Mouse (Mus musculus): Measurements from ENCODE around the gene Slc29a1. TPM values are rescaled to one million over a fixed set of nuclear protein-coding genes. Genes with fewer than 3 reads are reported as not detected.

Gene Slc29a1
- polyA plus RNA-seq, 1 experiment from 2014 or later: 40.3 TPM

DNA sequence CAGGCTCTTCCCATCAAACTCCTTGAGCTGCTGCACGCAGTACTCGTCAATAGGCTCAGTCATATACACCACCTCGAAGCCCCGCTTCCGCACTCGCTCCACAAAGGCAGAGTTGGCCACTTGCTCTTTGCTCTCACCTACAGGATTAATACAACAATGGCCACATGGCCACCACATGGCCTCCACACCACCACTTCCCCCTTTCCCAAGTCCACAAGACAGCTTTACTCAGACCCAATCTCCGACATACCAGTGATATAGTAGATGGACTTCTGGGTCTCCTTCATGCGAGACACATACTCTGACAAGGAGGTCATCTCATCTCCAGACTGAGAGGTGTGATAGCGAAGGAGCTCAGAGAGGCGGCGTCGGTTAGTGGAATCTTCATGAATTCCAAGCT is 30.4 kb downstream of the Slc29a1 start:
- Histone ChIP-seq H3K4me3 (no peak overlapping the region), H3K9me3 (replicated peaks) (no peaks in the 10 kb centered on the region), H3K36me3 (peaks cover 76% of the 10 kb centered on the region), H3K4me1 (peaks cover 38% of the 10 kb centered on the region), H3K27me3 (ENCODE audit: low read depth, poor library complexity, severe bottlenecking) (no peaks in the 10 kb centered on the region), H3K27ac (no peak overlapping the region)
- WGBS: 88% methylated on average over 12 of the region's 12 CpGs
- no peak for DNase-seq (ENCODE audit: low spot score)

DNA sequence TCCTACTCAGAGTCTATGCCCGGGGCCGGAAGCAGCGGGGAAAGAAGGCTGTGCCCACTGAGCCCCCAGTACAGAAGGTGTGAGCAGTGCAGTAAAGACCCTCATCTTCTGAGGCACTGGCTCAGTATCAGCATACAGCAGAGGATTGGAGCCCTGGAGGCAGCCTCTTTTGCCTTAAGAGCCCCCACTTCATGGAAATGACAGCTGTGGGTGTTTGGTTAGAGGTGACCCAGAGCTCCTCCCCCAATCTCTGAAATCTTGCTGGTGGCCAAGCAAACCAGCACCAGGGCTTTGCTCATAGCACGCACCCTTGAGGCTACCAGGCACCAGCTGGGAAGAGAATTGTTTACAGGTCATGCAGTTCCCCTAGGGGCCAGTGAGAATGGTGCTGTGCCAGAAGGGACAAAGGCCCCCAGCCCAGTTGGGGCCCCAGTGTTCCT is 32.2 kb downstream of the Slc29a1 start:
- H3K36me3 ChIP-seq: peaks cover 72% of the 10 kb centered on the region
- peaks cover 37% of the 10 kb centered on the region for H3K4me1 ChIP-seq
- no peaks in the 10 kb centered on the region for H3K9me3 ChIP-seq (replicated peaks)
- H3K4me3 ChIP-seq: peak overlapping the region; percentile 18; the same call in 1 of the 2 replicates
- H3K27me3 ChIP-seq (ENCODE audit: low read depth, poor library complexity, severe bottlenecking): no peaks in the 10 kb centered on the region
- no peak overlapping the region for H3K27ac ChIP-seq
- no peak for DNase-seq (ENCODE audit: low spot score)
- WGBS: 25% methylated on average over 4 of the region's 4 CpGs

- H3K9me3 ChIP-seq (replicated peaks): no peaks in the 10 kb centered on the region
- no peak overlapping the region for H3K27ac ChIP-seq
- no peaks in the 10 kb centered on the region for H3K27me3 ChIP-seq (ENCODE audit: low read depth, poor library complexity, severe bottlenecking)
- peak overlapping the region; percentile 18; the same call in 1 of the 2 replicates for H3K4me3 ChIP-seq
- WGBS: 74% methylated on average over 18 of the region's 18 CpGs
- H3K4me1 ChIP-seq: peaks cover 33% of the 10 kb centered on the region
- no peak for DNase-seq (ENCODE audit: low spot score)
- peaks cover 66% of the 10 kb centered on the region for H3K36me3 ChIP-seq
These were observed 32.8 kb downstream of the Slc29a1 start for GRCm38 (mm10) chr17:45566360-45567161.

GRCm38 (mm10) chr17:45566031-45566359 is 33.4 kb downstream of the Slc29a1 start:
- no peaks in the 10 kb centered on the region for H3K9me3 ChIP-seq (replicated peaks)
- no peaks in the 10 kb centered on the region for H3K27me3 ChIP-seq (ENCODE audit: low read depth, poor library complexity, severe bottlenecking)
- H3K4me1 ChIP-seq: peaks cover 27% of the 10 kb centered on the region
- H3K36me3 ChIP-seq: peaks cover 60% of the 10 kb centered on the region
- 82% methylated on average over 1 of the region's 1 CpGs for WGBS
- H3K27ac ChIP-seq: no peak overlapping the region
- no peak for DNase-seq (ENCODE audit: low spot score)
- no peak overlapping the region for H3K4me3 ChIP-seq

- Histone ChIP-seq H3K4me3 (peak overlapping the region; percentile 87), H3K9me3 (replicated peaks) (no peaks in the 10 kb centered on the region), H3K27ac (0 out of 2 replicates have a peak overlapping the region, but pooled peaks have one; percentile 95), H3K27me3 (ENCODE audit: low read depth, poor library complexity, severe bottlenecking) (no peaks in the 10 kb centered on the region), H3K36me3 (peaks cover 51% of the 10 kb centered on the region), H3K4me1 (peaks cover 20% of the 10 kb centered on the region)
- DNase-seq (ENCODE audit: low spot score): no peak
- WGBS: 97% methylated on average over 11 of the region's 11 CpGs
These were observed 34.3 kb downstream of the Slc29a1 start for GRCm38 (mm10) chr17:45565103-45565502.

- Histone ChIP-seq H3K27me3 (ENCODE audit: low read depth, poor library complexity, severe bottlenecking) (no peaks in the 10 kb centered on the region), H3K4me3 (peak overlapping the region; percentile 87), H3K9me3 (replicated peaks) (no peaks in the 10 kb centered on the region), H3K27ac (peak overlapping the region; percentile 95), H3K4me1 (peaks cover 20% of the 10 kb centered on the region), H3K36me3 (peaks cover 46% of the 10 kb centered on the region)
- no peak for DNase-seq (ENCODE audit: low spot score)
- WGBS: 18% methylated on average over 18 of the region's 18 CpGs
These were observed 34.8 kb downstream of the Slc29a1 start for GRCm38 (mm10) chr17:45564531-45565084.

GRCm38 (mm10) chr17:45563655-45564530 is 35.5 kb downstream of the Slc29a1 start, which contains the start of gene Slc35b2:
TSS of gene Slc35b2 (plus strand) at chr17:45563874.
- WGBS: under 1% methylated on average over 59 of the region's 61 CpGs
- Histone ChIP-seq H3K27me3 (ENCODE audit: low read depth, poor library complexity, severe bottlenecking) (no peaks in the 10 kb centered on the region), H3K4me3 (peak within 1 kb of the TSS; percentile 87), H3K27ac (peak within 1 kb of the TSS; percentile 95), H3K36me3 (peaks cover 39% of the 10 kb centered on the region), H3K4me1 (peaks cover 24% of the 10 kb centered on the region), H3K9me3 (replicated peaks) (no peaks in the 10 kb centered on the region)
- peak; percentile 97 for DNase-seq (ENCODE audit: low spot score)

GRCm38 (mm10) chr17:45563216-45563615 is 36.2 kb downstream of the Slc29a1 start:
- 82% methylated on average over 12 of the region's 12 CpGs for WGBS
- DNase-seq (ENCODE audit: low spot score): no peak

DNA sequence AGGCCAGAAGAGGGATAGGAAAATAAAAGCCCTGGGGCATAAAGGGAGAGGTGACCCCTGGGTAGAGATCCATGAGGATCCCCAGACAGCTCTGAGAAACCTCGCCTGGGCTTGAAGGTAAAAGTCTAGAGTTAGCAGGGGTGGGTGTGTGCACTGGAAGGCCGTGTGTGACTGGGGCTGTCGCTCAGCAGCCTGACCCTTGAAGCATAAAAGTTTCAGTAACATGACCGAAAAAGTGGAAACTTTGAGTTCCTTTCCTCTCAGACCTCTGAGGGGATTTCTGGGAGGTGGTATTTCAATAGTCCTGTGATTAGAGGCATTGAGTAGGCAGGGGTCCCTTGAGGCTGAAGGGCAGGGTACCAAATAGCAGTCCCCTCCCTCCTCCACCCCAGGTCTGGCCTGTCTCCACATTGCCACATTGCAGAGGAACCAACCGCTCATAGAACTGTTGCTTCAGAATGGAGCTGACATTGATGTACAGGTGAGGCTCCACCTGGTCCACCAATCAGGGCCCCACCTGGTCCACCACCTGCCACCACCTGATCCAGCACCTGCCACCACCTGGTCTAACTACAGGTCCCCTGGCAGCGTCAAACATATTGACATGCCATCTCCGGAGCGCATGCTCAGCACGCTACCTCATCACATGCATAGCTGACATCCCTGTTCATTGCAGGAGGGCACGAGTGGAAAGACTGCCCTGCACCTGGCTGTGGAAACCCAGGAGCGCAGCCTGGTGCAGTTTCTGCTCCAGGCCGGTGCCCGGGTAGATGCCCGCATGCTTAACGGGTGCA is 39.5 kb downstream of the Slc29a1 start:
- Histone ChIP-seq H3K4me1 (peaks cover 50% of the 10 kb centered on the region), H3K9me3 (replicated peaks) (no peaks in the 10 kb centered on the region), H3K27me3 (ENCODE audit: low read depth, poor library complexity, severe bottlenecking) (peaks cover 25% of the 10 kb centered on the region), H3K27ac (no peak overlapping the region), H3K4me3 (no peak overlapping the region), H3K36me3 (no peaks in the 10 kb centered on the region)
- WGBS: 88% methylated on average over 15 of the region's 15 CpGs
- no peak for DNase-seq (ENCODE audit: low spot score)

More at GRCm38 (mm10) chr17:45563216-45563615, 36.2 kb downstream of the Slc29a1 start:
- H3K27me3 ChIP-seq (ENCODE audit: low read depth, poor library complexity, severe bottlenecking): no peaks in the 10 kb centered on the region
- 0 out of 2 replicates have a peak overlapping the region, but pooled peaks have one; percentile 95 for H3K27ac ChIP-seq
- H3K9me3 ChIP-seq (replicated peaks): no peaks in the 10 kb centered on the region
- peaks cover 30% of the 10 kb centered on the region for H3K4me1 ChIP-seq
- peaks cover 32% of the 10 kb centered on the region for H3K36me3 ChIP-seq
- H3K4me3 ChIP-seq: peak overlapping the region; percentile 87; the same call in 1 of the 2 replicates

- WGBS: 76% methylated on average over 16 of the region's 16 CpGs
- Histone ChIP-seq H3K27me3 (ENCODE audit: low read depth, poor library complexity, severe bottlenecking) (peaks cover 37% of the 10 kb centered on the region), H3K4me1 (peaks cover 45% of the 10 kb centered on the region), H3K9me3 (replicated peaks) (no peaks in the 10 kb centered on the region), H3K4me3 (0 out of 2 replicates have a peak overlapping the region, but pooled peaks have one; percentile 2), H3K36me3 (no peaks in the 10 kb centered on the region), H3K27ac (no peak overlapping the region)
- no peak for DNase-seq (ENCODE audit: low spot score)
These were observed 41.2 kb downstream of the Slc29a1 start for GRCm38 (mm10) chr17:45557998-45558862.

DNA sequence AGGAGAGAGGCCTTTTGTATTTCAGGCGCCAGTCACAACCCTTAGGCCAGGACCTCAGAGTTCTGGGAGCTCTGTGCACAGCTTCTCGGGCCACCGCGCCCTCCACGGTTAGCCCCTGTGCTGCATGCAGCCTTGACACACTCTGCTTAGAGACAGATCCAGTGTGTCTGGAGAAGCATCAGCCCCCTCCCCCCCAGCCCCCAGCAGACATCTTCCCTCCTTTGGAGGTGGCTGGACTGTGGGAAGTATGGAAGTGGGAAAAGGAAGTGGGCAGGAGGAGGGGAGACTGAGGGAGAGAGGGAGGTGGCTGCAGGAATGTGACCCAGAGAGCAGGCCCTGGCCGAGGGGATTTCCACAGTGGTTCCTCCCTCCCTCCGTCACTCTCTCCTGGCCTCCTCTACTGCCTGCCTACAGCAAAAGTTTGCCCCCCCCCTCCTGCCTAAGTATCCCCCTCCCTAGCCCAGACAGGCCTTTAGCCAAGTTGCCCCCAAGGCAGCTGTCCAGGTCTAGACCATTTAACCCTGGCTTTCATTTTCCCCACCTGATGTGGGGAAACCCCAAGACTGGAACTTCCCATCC is 42.1 kb downstream of the Slc29a1 start:
- Histone ChIP-seq H3K4me1 (peaks cover 45% of the 10 kb centered on the region), H3K27ac (no peak overlapping the region), H3K4me3 (peak overlapping the region; percentile 11; the same call in 1 of the 2 replicates), H3K27me3 (ENCODE audit: low read depth, poor library complexity, severe bottlenecking) (peaks cover 43% of the 10 kb centered on the region), H3K36me3 (no peaks in the 10 kb centered on the region), H3K9me3 (replicated peaks) (no peaks in the 10 kb centered on the region)
- 76% methylated on average over 5 of the region's 7 CpGs for WGBS
- DNase-seq (ENCODE audit: low spot score): no peak
